Mouse (Mus musculus): ENCODE measurements at regions not wholly inside any gene's neighbourhood (a gene's known extent, or its start where the extent isn't known, plus 50 kb on each side); places are given as distances from the start of the nearest gene placed in this dataset.

DNA sequence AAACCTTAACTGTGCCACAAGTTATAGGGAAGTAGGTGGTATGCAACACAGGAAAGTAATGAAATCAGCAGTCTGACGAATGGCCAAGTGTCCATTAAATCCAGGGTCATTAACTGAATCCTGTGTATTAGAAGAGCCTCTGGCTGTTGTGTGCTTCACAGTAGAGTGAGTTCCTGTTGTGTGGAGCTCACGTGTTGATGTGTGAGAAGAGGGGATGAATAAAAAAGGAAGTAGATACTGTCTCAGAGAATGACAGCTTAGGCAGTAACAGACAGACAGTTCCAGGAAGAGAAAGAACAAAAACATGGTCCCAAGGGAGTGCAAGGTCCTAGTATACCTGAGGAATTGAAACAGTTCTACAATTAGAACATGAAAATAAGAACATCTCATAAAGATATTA lies 463.1 kb upstream of the Zfp462 start:
- Histone ChIP-seq H3K27me3 (ENCODE audit: control insufficient read depth, insufficient read depth, low read depth, low read length) (no peaks in the 10 kb centered on the region), H3K27ac (ENCODE audit: low read length) (no peak overlapping the region), H3K4me1 (replicated peaks; ENCODE audit: control insufficient read depth, insufficient read depth, low read length) (no peaks in the 10 kb centered on the region), H3K36me3 (ENCODE audit: control insufficient read depth, insufficient read depth, low read length) (no peaks in the 10 kb centered on the region), H3K9ac (ENCODE audit: low read length) (no peak overlapping the region), H3K4me2 (ENCODE audit: low read depth, low read length) (no peak overlapping the region), H3K9me3 (ENCODE audit: control insufficient read depth, low read length) (no peaks in the 10 kb centered on the region), H3K4me3 (ENCODE audit: low read length) (no peak overlapping the region)
- 73% methylated on average over 2 of the region's 2 CpGs for WGBS
- ATAC-seq (ENCODE audit: low read depth), result no peak

GRCm38 (mm10) chr4:54493074-54493473 lies 451.8 kb upstream of the Zfp462 start:
- Histone ChIP-seq H3K4me3 (ENCODE audit: low read length) (no peak overlapping the region), H3K4me1 (replicated peaks; ENCODE audit: control insufficient read depth, insufficient read depth, low read length) (0 out of 2 replicates have a peak, but pooled peaks cover 2% of the 10 kb centered on the region), H3K9ac (ENCODE audit: low read length) (no peak overlapping the region), H3K27me3 (ENCODE audit: control insufficient read depth, insufficient read depth, low read depth, low read length) (no peaks in the 10 kb centered on the region), H3K36me3 (ENCODE audit: control insufficient read depth, insufficient read depth, low read length) (no peaks in the 10 kb centered on the region), H3K4me2 (ENCODE audit: low read depth, low read length) (no peak overlapping the region), H3K9me3 (ENCODE audit: control insufficient read depth, low read length) (no peaks in the 10 kb centered on the region), H3K27ac (ENCODE audit: low read length) (no peak overlapping the region)
- WGBS, result 53% methylated on average over 6 of the region's 6 CpGs
- peak; percentile 62 for ATAC-seq (ENCODE audit: low read depth)

- no peak for ATAC-seq (ENCODE audit: low read depth)
Observed at GRCm38 (mm10) chr4:54497312-54497994, 447.4 kb upstream of the Zfp462 start.

GRCm38 (mm10) chr4:54515934-54516333 lies 428.9 kb upstream of the Zfp462 start:
- no peak overlapping the region for H3K9ac ChIP-seq (ENCODE audit: low read length)
- 100% methylated on average over 1 of the region's 1 CpGs for WGBS
- no peaks in the 10 kb centered on the region for H3K9me3 ChIP-seq (ENCODE audit: control insufficient read depth, low read length)
- H3K4me1 ChIP-seq (replicated peaks; ENCODE audit: control insufficient read depth, insufficient read depth, low read length), result no peaks in the 10 kb centered on the region
- no peaks in the 10 kb centered on the region for H3K36me3 ChIP-seq (ENCODE audit: control insufficient read depth, insufficient read depth, low read length)
- H3K4me3 ChIP-seq (ENCODE audit: low read length), result no peak overlapping the region
- ATAC-seq (ENCODE audit: low read depth), result no peak
- no peak overlapping the region for H3K27ac ChIP-seq (ENCODE audit: low read length)
- no peaks in the 10 kb centered on the region for H3K27me3 ChIP-seq (ENCODE audit: control insufficient read depth, insufficient read depth, low read depth, low read length)
- no peak overlapping the region for H3K4me2 ChIP-seq (ENCODE audit: low read depth, low read length)

More at GRCm38 (mm10) chr4:54497312-54497994, 447.4 kb upstream of the Zfp462 start:
- Histone ChIP-seq H3K9ac (ENCODE audit: low read length) (no peak overlapping the region), H3K27ac (ENCODE audit: low read length) (no peak overlapping the region), H3K27me3 (ENCODE audit: control insufficient read depth, insufficient read depth, low read depth, low read length) (no peaks in the 10 kb centered on the region), H3K4me1 (replicated peaks; ENCODE audit: control insufficient read depth, insufficient read depth, low read length) (0 out of 2 replicates have a peak, but pooled peaks cover 2% of the 10 kb centered on the region), H3K4me3 (ENCODE audit: low read length) (no peak overlapping the region), H3K36me3 (ENCODE audit: control insufficient read depth, insufficient read depth, low read length) (no peaks in the 10 kb centered on the region), H3K9me3 (ENCODE audit: control insufficient read depth, low read length) (no peaks in the 10 kb centered on the region), H3K4me2 (ENCODE audit: low read depth, low read length) (no peak overlapping the region)
- WGBS, result 99% methylated on average over 2 of the region's 2 CpGs

GRCm38 (mm10) chr4:54523283-54523682 lies 421.6 kb upstream of the Zfp462 start:
- no peaks in the 10 kb centered on the region for H3K36me3 ChIP-seq (ENCODE audit: control insufficient read depth, insufficient read depth, low read length)
- H3K4me1 ChIP-seq (replicated peaks; ENCODE audit: control insufficient read depth, insufficient read depth, low read length), result peaks cover 9% of the 10 kb centered on the region
- no peak overlapping the region for H3K4me3 ChIP-seq (ENCODE audit: low read length)
- H3K9me3 ChIP-seq (ENCODE audit: control insufficient read depth, low read length), result no peaks in the 10 kb centered on the region
- H3K4me2 ChIP-seq (ENCODE audit: low read depth, low read length), result no peak overlapping the region
- H3K9ac ChIP-seq (ENCODE audit: low read length), result no peak overlapping the region
- H3K27me3 ChIP-seq (ENCODE audit: control insufficient read depth, insufficient read depth, low read depth, low read length), result no peaks in the 10 kb centered on the region
- H3K27ac ChIP-seq (ENCODE audit: low read length), result peak overlapping the region; percentile 74
- whole genome bisulfite sequencing, result 25% methylated on average over 5 of the region's 5 CpGs
- peak; percentile 59 for ATAC-seq (ENCODE audit: low read depth)

DNA sequence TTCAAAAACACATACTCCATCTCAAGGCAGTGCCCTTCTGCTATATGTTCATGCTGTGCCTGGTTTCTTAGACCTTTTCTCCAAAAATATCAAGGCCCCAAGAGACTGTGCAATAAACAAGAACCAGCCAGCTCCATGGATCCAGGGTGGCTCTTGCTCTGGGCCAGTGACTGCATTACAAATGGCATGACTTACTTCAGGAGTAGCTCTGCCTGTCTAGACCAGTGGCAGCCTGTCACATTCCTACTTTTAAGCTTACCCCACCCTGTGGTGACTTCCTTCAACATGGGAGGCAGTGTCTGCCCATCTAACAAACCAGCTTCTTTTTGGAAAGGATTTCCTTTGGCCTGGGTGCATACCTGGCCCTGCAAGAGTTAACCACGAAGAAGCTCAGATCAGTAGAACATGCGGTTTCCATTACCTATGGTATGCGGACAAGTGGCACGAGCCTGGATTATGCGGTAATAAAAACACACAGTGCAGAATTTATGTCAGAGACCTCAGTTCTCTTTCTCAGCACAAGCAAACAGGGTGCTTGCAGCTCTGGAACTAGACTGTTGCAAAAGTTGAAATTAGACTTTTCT lies 418.8 kb upstream of the Zfp462 start:
- H3K36me3 ChIP-seq (ENCODE audit: control insufficient read depth, insufficient read depth, low read length), result no peaks in the 10 kb centered on the region
- no peaks in the 10 kb centered on the region for H3K27me3 ChIP-seq (ENCODE audit: control insufficient read depth, insufficient read depth, low read depth, low read length)
- H3K4me3 ChIP-seq (ENCODE audit: low read length), result no peak overlapping the region
- H3K9ac ChIP-seq (ENCODE audit: low read length), result no peak overlapping the region
- no peak overlapping the region for H3K27ac ChIP-seq (ENCODE audit: low read length)
- WGBS, result 28% methylated on average over 5 of the region's 5 CpGs
- no peak overlapping the region for H3K4me2 ChIP-seq (ENCODE audit: low read depth, low read length)
- H3K4me1 ChIP-seq (replicated peaks; ENCODE audit: control insufficient read depth, insufficient read depth, low read length), result peaks cover 9% of the 10 kb centered on the region
- 0 out of 2 replicates have a peak, but pooled peaks have one; percentile 11 for ATAC-seq (ENCODE audit: low read depth)
- H3K9me3 ChIP-seq (ENCODE audit: control insufficient read depth, low read length), result no peaks in the 10 kb centered on the region

DNA sequence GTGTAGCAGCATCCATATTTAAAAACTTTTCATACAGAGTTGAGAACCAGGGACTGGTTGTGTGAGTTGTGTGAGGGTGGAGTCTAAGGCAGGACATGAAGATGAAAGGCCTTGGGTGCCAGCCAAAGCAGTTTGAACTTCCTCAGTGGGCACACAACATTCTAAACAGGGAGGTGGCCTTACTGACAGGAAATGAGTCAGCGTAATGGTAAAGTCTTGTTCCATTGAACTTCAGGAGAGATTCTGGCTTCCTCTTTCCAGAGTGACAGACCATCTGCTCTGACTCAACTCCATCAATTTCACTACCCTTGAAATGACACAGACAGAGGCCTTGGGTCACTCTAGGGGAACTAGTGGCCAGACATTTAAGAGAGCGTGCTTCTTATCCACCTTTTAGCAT lies 417.2 kb upstream of the Zfp462 start:
- WGBS, result 58% methylated on average over 2 of the region's 2 CpGs
- Histone ChIP-seq H3K27me3 (ENCODE audit: control insufficient read depth, insufficient read depth, low read depth, low read length) (no peaks in the 10 kb centered on the region), H3K27ac (ENCODE audit: low read length) (no peak overlapping the region), H3K9ac (ENCODE audit: low read length) (no peak overlapping the region), H3K4me2 (ENCODE audit: low read depth, low read length) (no peak overlapping the region), H3K4me3 (ENCODE audit: low read length) (no peak overlapping the region), H3K36me3 (ENCODE audit: control insufficient read depth, insufficient read depth, low read length) (no peaks in the 10 kb centered on the region), H3K9me3 (ENCODE audit: control insufficient read depth, low read length) (no peaks in the 10 kb centered on the region), H3K4me1 (replicated peaks; ENCODE audit: control insufficient read depth, insufficient read depth, low read length) (peaks cover 9% of the 10 kb centered on the region)
- peak; percentile 71 for ATAC-seq (ENCODE audit: low read depth)

GRCm38 (mm10) chr4:54531739-54532138 lies 413.1 kb upstream of the Zfp462 start:
- no peak for ATAC-seq (ENCODE audit: low read depth)
- H3K4me3 ChIP-seq (ENCODE audit: low read length), result no peak overlapping the region
- no peak overlapping the region for H3K4me2 ChIP-seq (ENCODE audit: low read depth, low read length)
- no peaks in the 10 kb centered on the region for H3K9me3 ChIP-seq (ENCODE audit: control insufficient read depth, low read length)
- H3K27me3 ChIP-seq (ENCODE audit: control insufficient read depth, insufficient read depth, low read depth, low read length), result no peaks in the 10 kb centered on the region
- H3K36me3 ChIP-seq (ENCODE audit: control insufficient read depth, insufficient read depth, low read length), result no peaks in the 10 kb centered on the region
- no peak overlapping the region for H3K9ac ChIP-seq (ENCODE audit: low read length)
- WGBS, result 66% methylated on average over 2 of the region's 2 CpGs
- peaks cover 3% of the 10 kb centered on the region; the same call in 1 of the 2 replicates for H3K4me1 ChIP-seq (replicated peaks; ENCODE audit: control insufficient read depth, insufficient read depth, low read length)
- no peak overlapping the region for H3K27ac ChIP-seq (ENCODE audit: low read length)

DNA sequence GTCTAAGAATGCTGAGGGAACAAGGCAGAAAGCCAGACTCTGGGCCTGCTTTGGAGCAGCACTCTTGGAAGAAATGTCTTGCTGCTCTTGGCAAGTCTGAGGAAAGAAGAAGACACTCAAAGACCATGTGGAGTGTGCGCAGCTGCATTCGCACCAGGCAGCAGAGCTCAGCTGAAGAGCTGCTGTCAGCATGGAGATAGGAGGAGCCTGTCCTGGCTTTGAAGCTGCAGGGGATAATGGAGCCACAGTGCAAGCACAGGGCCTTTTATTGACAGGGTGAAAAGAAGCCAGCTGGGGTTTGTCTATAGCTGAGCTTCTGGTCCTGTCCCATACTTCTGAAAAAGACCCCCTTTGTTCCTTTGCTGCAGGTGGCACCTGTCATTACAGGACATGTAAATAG lies 411.0 kb upstream of the Zfp462 start:
- H3K36me3 ChIP-seq (ENCODE audit: control insufficient read depth, insufficient read depth, low read length), result no peaks in the 10 kb centered on the region
- no peak overlapping the region for H3K9ac ChIP-seq (ENCODE audit: low read length)
- H3K27ac ChIP-seq (ENCODE audit: low read length), result no peak overlapping the region
- H3K27me3 ChIP-seq (ENCODE audit: control insufficient read depth, insufficient read depth, low read depth, low read length), result no peaks in the 10 kb centered on the region
- H3K4me2 ChIP-seq (ENCODE audit: low read depth, low read length), result no peak overlapping the region
- no peaks in the 10 kb centered on the region for H3K9me3 ChIP-seq (ENCODE audit: control insufficient read depth, low read length)
- H3K4me3 ChIP-seq (ENCODE audit: low read length), result no peak overlapping the region
- 19% methylated on average over 2 of the region's 2 CpGs for WGBS
- peak; percentile 87 for ATAC-seq (ENCODE audit: low read depth)
- H3K4me1 ChIP-seq (replicated peaks; ENCODE audit: control insufficient read depth, insufficient read depth, low read length), result no peaks in the 10 kb centered on the region

All from lung, embryonic 16.5 days (tissue).